Mouse (Mus musculus) lung, postnatal 0 days (tissue): ENCODE results near the gene Dscam. TPM values are rescaled to one million over a fixed set of nuclear protein-coding genes. Genes with fewer than 3 reads are reported as not detected.

Experiments
- ATAC-seq: fragments of 200-750 bp; cut with Nextera tagmentation; 2 replicates; pipeline ENCODE4 v1.8.0; 2017; ENCODE audit warnings: moderate library complexity
- DNase-seq: peaks from one replicate; pipeline ENCODE4 v3.0.0-alpha.2; 2016; ENCODE audit warnings: low spot score
- H3K27ac ChIP-seq: fragments of 300-500 bp; sonication (generic); 2 replicates; pipeline ENCODE4 v1.5.1; 2014; ENCODE audit warnings: antibody characterized with exemption, mild to moderate bottlenecking, low read length, mixed read lengths
- H3K27me3 ChIP-seq: fragments of 300-500 bp; sonication (generic); replicated peaks from 2 replicates; pipeline ENCODE4 v1.6.1; 2014; ENCODE audit warnings: low read length, mixed read lengths; ENCODE audit not compliant: insufficient read depth
- H3K36me3 ChIP-seq: fragments of 300-500 bp; sonication (generic); 2 replicates; pipeline ENCODE4 v1.6.1; 2014; ENCODE audit warnings: low read length, mixed read lengths; ENCODE audit not compliant: insufficient read depth
- H3K4me1 ChIP-seq: fragments of 300-500 bp; sonication (generic); 2 replicates; pipeline ENCODE4 v1.6.1; 2014; ENCODE audit warnings: antibody characterized with exemption, low read depth, low read length, mixed read lengths; ENCODE audit not compliant: insufficient read depth
- H3K4me2 ChIP-seq: fragments of 300-500 bp; sonication (generic); replicated peaks from 2 replicates; pipeline ENCODE4 v1.6.1; 2014; ENCODE audit warnings: low read depth, mild to moderate bottlenecking, low read length, moderate library complexity, mixed read lengths
- H3K4me3 ChIP-seq: fragments of 300-500 bp; sonication (generic); 2 replicates; pipeline ENCODE4 v1.5.1; 2014; ENCODE audit warnings: low read depth, low read length
- H3K9ac ChIP-seq: fragments of 300-500 bp; sonication (generic); replicated peaks from 2 replicates; pipeline ENCODE4 v1.6.1; 2014; ENCODE audit warnings: low read depth, mild to moderate bottlenecking
- H3K9me3 ChIP-seq: fragments of 300-500 bp; sonication (generic); 2 replicates; pipeline ENCODE4 v1.6.1; 2016; ENCODE audit warnings: low read length, mixed read lengths
- CTCF ChIP-seq: IDR thresholded peaks from 2 replicates; pipeline ENCODE4 v1.5.1; 2016; ENCODE audit warnings: antibody characterized with exemption, mild to moderate bottlenecking
- EP300 ChIP-seq: IDR thresholded peaks from 2 replicates; pipeline ENCODE4 v1.6.1; 2016; ENCODE audit warnings: antibody characterized with exemption, mild to moderate bottlenecking, control low read depth
- WGBS: fragments of 180-500 bp; shearing (Covaris S2); extraction: QIAGEN DNeasy Blood & Tissue Kit; methylation state at CpG from one replicate; pipeline ENCODE4 v1.1.7; 2014; 5-methylcytosine and 5-hydroxymethylcytosine counted together
- polyA plus RNA-seq: library from polyadenylated mRNA; unstranded; fragments of >200 nt; fragmentation: Nextera tagmentation; extraction: Ambion mirVana; gene quantifications from 2 replicates; pipeline ENCODE4 v1.2.1, GENCODE M21; 2015

Dscam gene
- polyA plus RNA-seq, 1 experiment from 2014 or later: not detected

GRCm38 (mm10) chr16:96756994-96757393 is 413.6 kb downstream of the Dscam start:
- DNase-seq (no peak), ATAC-seq (no peak)
- Histone ChIP-seq H3K27ac (no peak overlapping the region), H3K9ac (no peak overlapping the region), H3K4me3 (no peak overlapping the region), H3K4me2 (no peak overlapping the region), H3K4me1 (no peaks in the 10 kb centered on the region), H3K27me3 (no peaks in the 10 kb centered on the region), H3K36me3 (no peaks in the 10 kb centered on the region), H3K9me3 (no peaks in the 10 kb centered on the region)
- WGBS: 17% methylated on average over 7 of the region's 7 CpGs
- no peak for TF ChIP-seq CTCF
- TF ChIP-seq EP300: no peak

- Histone ChIP-seq H3K4me2 (no peak overlapping the region), H3K4me3 (no peak overlapping the region), H3K27ac (no peak overlapping the region), H3K9me3 (no peaks in the 10 kb centered on the region), H3K4me1 (no peaks in the 10 kb centered on the region), H3K36me3 (no peaks in the 10 kb centered on the region), H3K9ac (no peak overlapping the region), H3K27me3 (no peaks in the 10 kb centered on the region)
- 73% methylated on average over 6 of the region's 6 CpGs for WGBS
- no peak for DNase-seq
- no peak for ATAC-seq
- TF ChIP-seq EP300: no peak
- no peak for TF ChIP-seq CTCF
Observed at GRCm38 (mm10) chr16:96754971-96755504, 415.5 kb downstream of the Dscam start.

- Histone ChIP-seq H3K4me3 (no peak overlapping the region), H3K9me3 (no peaks in the 10 kb centered on the region), H3K27me3 (no peaks in the 10 kb centered on the region), H3K36me3 (no peaks in the 10 kb centered on the region), H3K27ac (no peak overlapping the region), H3K4me2 (no peak overlapping the region), H3K4me1 (no peaks in the 10 kb centered on the region), H3K9ac (no peak overlapping the region)
- no peak for DNase-seq
- no peak for ATAC-seq
- WGBS: 41% methylated on average over 6 of the region's 6 CpGs
- no peak for TF ChIP-seq EP300
- no peak for TF ChIP-seq CTCF
Observed at GRCm38 (mm10) chr16:96754381-96754780, 416.2 kb downstream of the Dscam start.

GRCm38 (mm10) chr16:96753781-96754173 is 416.8 kb downstream of the Dscam start:
- no peak overlapping the region for H3K27ac ChIP-seq
- TF ChIP-seq CTCF (no peak), EP300 (no peak)

DNA sequence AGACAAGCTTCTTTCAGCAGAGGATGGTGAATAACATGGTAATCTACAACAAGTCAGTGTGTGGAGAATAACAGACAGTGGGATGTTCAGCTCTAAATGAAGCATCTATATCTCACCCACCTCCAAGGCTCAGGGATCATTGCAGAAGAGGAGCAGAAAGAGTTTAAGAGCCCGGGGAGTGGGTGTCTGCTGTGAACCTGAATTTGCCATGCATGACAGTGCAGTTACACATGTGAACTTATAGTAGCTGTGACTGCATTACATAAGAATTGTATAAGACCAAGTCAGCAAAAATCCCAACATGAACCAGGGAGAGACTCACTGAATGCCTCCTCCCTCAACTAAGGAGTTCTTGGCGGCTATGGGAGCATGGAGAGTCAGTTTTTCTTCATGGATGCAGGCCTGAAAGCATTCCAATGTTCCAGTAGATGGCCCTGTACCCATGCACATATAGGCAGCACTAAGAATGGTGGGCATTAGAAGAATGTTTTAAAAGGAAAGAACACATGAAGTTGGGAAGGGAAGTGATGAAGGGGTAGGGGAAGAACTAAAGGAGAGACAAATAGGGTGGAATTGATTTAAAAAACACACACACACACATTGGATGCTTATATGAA is 417.3 kb downstream of the Dscam start:
- no peak for ATAC-seq
- DNase-seq: no peak
- Histone ChIP-seq H3K9me3 (no peaks in the 10 kb centered on the region), H3K4me3 (no peak overlapping the region), H3K4me1 (no peaks in the 10 kb centered on the region), H3K27ac (no peak overlapping the region), H3K4me2 (no peak overlapping the region), H3K9ac (no peak overlapping the region), H3K36me3 (no peaks in the 10 kb centered on the region), H3K27me3 (no peaks in the 10 kb centered on the region)
- TF ChIP-seq CTCF: peak; percentile 26; the same call in 1 of the 2 replicates
- TF ChIP-seq EP300: no peak
- 65% methylated on average over 2 of the region's 2 CpGs for WGBS

More at GRCm38 (mm10) chr16:96753781-96754173, 416.8 kb downstream of the Dscam start:
- H3K36me3 ChIP-seq: no peaks in the 10 kb centered on the region
- H3K4me1 ChIP-seq: no peaks in the 10 kb centered on the region
- no peaks in the 10 kb centered on the region for H3K27me3 ChIP-seq
- 13% methylated on average over 4 of the region's 4 CpGs for WGBS
- no peak overlapping the region for H3K4me2 ChIP-seq
- DNase-seq (no peak), ATAC-seq (no peak)
- H3K9ac ChIP-seq: no peak overlapping the region
- no peaks in the 10 kb centered on the region for H3K9me3 ChIP-seq
- H3K4me3 ChIP-seq: no peak overlapping the region

- WGBS: 67% methylated on average over 5 of the region's 5 CpGs
- H3K4me2 ChIP-seq: no peak overlapping the region
- no peaks in the 10 kb centered on the region for H3K9me3 ChIP-seq
- H3K27me3 ChIP-seq: no peaks in the 10 kb centered on the region
- no peak overlapping the region for H3K4me3 ChIP-seq
- no peak for TF ChIP-seq CTCF
- no peak for TF ChIP-seq EP300
- ATAC-seq: no peak
- no peaks in the 10 kb centered on the region for H3K4me1 ChIP-seq
- no peak for DNase-seq
- no peak overlapping the region for H3K9ac ChIP-seq
- H3K27ac ChIP-seq: no peak overlapping the region
- no peaks in the 10 kb centered on the region for H3K36me3 ChIP-seq
Observed at GRCm38 (mm10) chr16:96742475-96743255, 427.9 kb downstream of the Dscam start.
